In genomic region chr2:181187121-181188000, GRCm38 (mm10) we compare ENCODE assay signal across 8 mouse cellular contexts. TPM values are rescaled to one million over a fixed set of nuclear protein-coding genes. Genes with fewer than 3 reads are reported as not detected.
DNase-seq lines count a peak whose midpoint lies in the region; ATAC-seq and TF ChIP-seq lines count a peak whose summit lies in the region.

Ppdpf (plus strand) TSS chr2:181187247.

- peak; percentile 97 for ATAC-seq in embryonic facial prominence, embryonic 14.5 days (ENCODE audit: low read depth)
- ATAC-seq in limb, embryonic 13.5 days (ENCODE audit: low FRiP score, low read depth) = peak; percentile 94
- ATAC-seq in midbrain, embryonic 16.5 days = peak; percentile 92

- peak within 1 kb of the TSS; percentile 61 for H3K4me3 ChIP-seq in embryonic facial prominence, embryonic 14.5 days (ENCODE audit: low read depth, low read length)
- H3K4me3 ChIP-seq in heart, adult 2 months = peak within 1 kb of the TSS; percentile 50
- H3K4me3 ChIP-seq in limb, embryonic 13.5 days = peak within 1 kb of the TSS; percentile 73
- peak within 1 kb of the TSS; percentile 79 for H3K4me3 ChIP-seq in midbrain, embryonic 16.5 days (ENCODE audit: low read depth, low read length)

- 0% methylated on average over 40 of the region's 64 CpGs for WGBS in embryonic facial prominence, embryonic 14.5 days
- under 1% methylated on average over 64 of the region's 64 CpGs for WGBS in heart, adult 2 months
- WGBS in limb, embryonic 13.5 days = under 1% methylated on average over 64 of the region's 64 CpGs
- under 1% methylated on average over 64 of the region's 64 CpGs for WGBS in midbrain, embryonic 16.5 days

- H3K4me1 ChIP-seq in embryonic facial prominence, embryonic 14.5 days (ENCODE audit: control insufficient read depth, insufficient read depth, low read length) = peaks cover 3% of the 10 kb centered on the region; the same call in 1 of the 2 replicates
- peaks cover 8% of the 10 kb centered on the region for H3K4me1 ChIP-seq in heart, adult 2 months (ENCODE audit: control insufficient read depth, insufficient read depth, low read length)
- peaks cover 10% of the 10 kb centered on the region for H3K4me1 ChIP-seq in limb, embryonic 13.5 days
- peaks cover 10% of the 10 kb centered on the region for H3K4me1 ChIP-seq in midbrain, embryonic 16.5 days (ENCODE audit: control insufficient read depth, insufficient read depth, low read length)

- peak; percentile 83; the same call in 1 of the 2 replicates for TF ChIP-seq EP300 in heart, adult 2 months (IDR thresholded peaks at IDR 0.05; ENCODE audit: insufficient read depth, low read depth, low read length)

- H3K4me2 ChIP-seq in embryonic facial prominence, embryonic 14.5 days (ENCODE audit: low read depth, low read length) = peak within 1 kb of the TSS; percentile 73
- H3K4me2 ChIP-seq in limb, embryonic 13.5 days (replicated peaks) = peak within 1 kb of the TSS; percentile 78
- peak within 1 kb of the TSS; percentile 63 for H3K4me2 ChIP-seq in midbrain, embryonic 16.5 days (ENCODE audit: low read length)

- H3K36me3 ChIP-seq in embryonic facial prominence, embryonic 14.5 days (ENCODE audit: control insufficient read depth, insufficient read depth, low read length) = peaks cover 12% of the 10 kb centered on the region; the same call in 1 of the 2 replicates
- peaks cover 6% of the 10 kb centered on the region; the same call in 1 of the 2 replicates for H3K36me3 ChIP-seq in heart, adult 2 months (ENCODE audit: control insufficient read depth, insufficient read depth, low read length)
- peaks cover 12% of the 10 kb centered on the region for H3K36me3 ChIP-seq in limb, embryonic 13.5 days
- no peaks in the 10 kb centered on the region for H3K36me3 ChIP-seq in midbrain, embryonic 16.5 days (ENCODE audit: control insufficient read depth, insufficient read depth, low read length)

- no peaks in the 10 kb centered on the region for H3K9me3 ChIP-seq in embryonic facial prominence, embryonic 14.5 days (ENCODE audit: control insufficient read depth, low read length)
- no peaks in the 10 kb centered on the region for H3K9me3 ChIP-seq in limb, embryonic 13.5 days
- no peaks in the 10 kb centered on the region for H3K9me3 ChIP-seq in midbrain, embryonic 16.5 days (replicated peaks; ENCODE audit: control insufficient read depth, low read length, poor library complexity, severe bottlenecking)

- peak within 1 kb of the TSS; percentile 95 for H3K27ac ChIP-seq in embryonic facial prominence, embryonic 14.5 days (replicated peaks; ENCODE audit: low read depth, low read length)
- H3K27ac ChIP-seq in heart, adult 2 months = peak within 1 kb of the TSS; percentile 89
- peak within 1 kb of the TSS; percentile 96 for H3K27ac ChIP-seq in limb, embryonic 13.5 days
- peak within 1 kb of the TSS; percentile 96 for H3K27ac ChIP-seq in midbrain, embryonic 16.5 days (ENCODE audit: low read length)

- H3K27me3 ChIP-seq in embryonic facial prominence, embryonic 14.5 days (replicated peaks; ENCODE audit: control insufficient read depth, insufficient read depth, low read length) = no peaks in the 10 kb centered on the region
- H3K27me3 ChIP-seq in heart, adult 2 months (ENCODE audit: control insufficient read depth, insufficient read depth, low read length) = no peaks in the 10 kb centered on the region
- no peaks in the 10 kb centered on the region for H3K27me3 ChIP-seq in limb, embryonic 13.5 days
- H3K27me3 ChIP-seq in midbrain, embryonic 16.5 days (ENCODE audit: control insufficient read depth, insufficient read depth, low read depth, low read length) = no peaks in the 10 kb centered on the region

- peak within 1 kb of the TSS; percentile 96 for H3K9ac ChIP-seq in embryonic facial prominence, embryonic 14.5 days (ENCODE audit: low read depth, low read length)
- peak within 1 kb of the TSS; percentile 74 for H3K9ac ChIP-seq in heart, adult 2 months (ENCODE audit: low read depth, low read length)
- H3K9ac ChIP-seq in limb, embryonic 13.5 days = peak within 1 kb of the TSS; percentile 93
- peak within 1 kb of the TSS; percentile 96 for H3K9ac ChIP-seq in midbrain, embryonic 16.5 days (ENCODE audit: low read depth, low read length)

- DNase-seq in 3T3-L1 (ENCODE audit: low read depth, low spot score) = peak; percentile 96
- DNase-seq in adrenal gland, postnatal 4 days (ENCODE audit: low spot score in 2 of 2) = peak; percentile 74 to 83
- DNase-seq in embryonic facial prominence, embryonic 14.5 days (ENCODE audit: low spot score) = peak; percentile 97
- peak; percentile 94 to 97 for DNase-seq in heart, adult 2 months
- DNase-seq in kidney, adult 8-10 months = peak; percentile 96
- peak; percentile 82 to 93 for DNase-seq in spleen, postnatal 10 days (ENCODE audit: low spot score in 2 of 2)

- TF ChIP-seq POLR2A in heart, adult 2 months (IDR thresholded peaks at IDR 0.05; ENCODE audit: insufficient read depth, low read depth, low read length) = peak; percentile 76; the same call in 1 of the 2 replicates

- intact Hi-C loops in heart, adult 2 months (cut with DNase I) = loop anchor here (1.0 to 10.0 kb wide), 4 partner anchors 53 to 397 kb away; partner anchors contain the start of gene Uckl1

- TF ChIP-seq CTCF in heart, adult 2 months (IDR thresholded peaks at IDR 0.05) = peak; percentile 31; the same call in 1 of the 2 replicates

- no peaks in the 10 kb centered on the region for H3K79me2 ChIP-seq in heart, adult 2 months (replicated peaks; ENCODE audit: control insufficient read depth, insufficient read depth, low read length)

RNA-seq across cellular contexts. Expression of gene Ppdpf, which starts in this region (rescaled TPM):
- total RNA-seq in adrenal gland, postnatal 4 days (2021) = 10 to 100 TPM; 91.2 to 93.3 TPM
- polyA plus RNA-seq in embryonic facial prominence, embryonic 14.5 days (2014; fragmentation: Nextera tagmentation; extraction: Ambion mirVana) = 269 and 288 TPM in 2 replicates
- 10 to 100 TPM; 47.5 to 57.7 TPM for total RNA-seq in heart, adult 2 months (2021)
- polyA plus RNA-seq in heart, adult 2 months (2012; rRNA removed) = 81.2 and 82.4 TPM in 2 replicates
- polyA plus RNA-seq in limb, embryonic 13.5 days (2015; fragmentation: Nextera tagmentation; extraction: Ambion mirVana) = 352 and 375 TPM in 2 replicates
- polyA plus RNA-seq in midbrain, embryonic 16.5 days (2015; fragmentation: Nextera tagmentation; extraction: Ambion mirVana) = 407 and 408 TPM in 2 replicates

Comparison
In these comparisons a context has a peak if more than half of its experiments do, and no peak if none do; other contexts are left out.
1. Peak in every context shown above with its lines: DNase-seq, ATAC-seq, H3K4me3 ChIP-seq and H3K27ac ChIP-seq.